Mouse (Mus musculus): ENCODE measurements at regions not wholly inside any gene's neighbourhood (a gene's known extent, or its start where the extent isn't known, plus 50 kb on each side); places are given as distances from the start of the nearest gene placed in this dataset.

GRCm38 (mm10) chr1:128724433-128725091 is 132.5 kb upstream of the Cxcr4 start:
- Histone ChIP-seq H3K36me3 (replicated peaks) (no peaks in the 10 kb centered on the region), H3K27me3 (ENCODE audit: poor library complexity, severe bottlenecking) (no peaks in the 10 kb centered on the region), H3K9me3 (no peaks in the 10 kb centered on the region), H3K4me3 (no peak overlapping the region), H3K27ac (no peak overlapping the region), H3K4me1 (no peaks in the 10 kb centered on the region)
- 85% methylated on average over 6 of the region's 6 CpGs for WGBS
- no peak for DNase-seq (ENCODE audit: extremely low spot score, low spot score)

- Histone ChIP-seq H3K9me3 (no peaks in the 10 kb centered on the region), H3K4me1 (no peaks in the 10 kb centered on the region), H3K4me3 (no peak overlapping the region), H3K27me3 (ENCODE audit: poor library complexity, severe bottlenecking) (no peaks in the 10 kb centered on the region), H3K36me3 (replicated peaks) (no peaks in the 10 kb centered on the region), H3K27ac (no peak overlapping the region)
- 49% methylated on average over 3 of the region's 3 CpGs for WGBS
- no peak for DNase-seq (ENCODE audit: extremely low spot score, low spot score)
These were observed 131.8 kb upstream of the Cxcr4 start for GRCm38 (mm10) chr1:128723843-128724242.

- H3K4me3 ChIP-seq = no peak overlapping the region
- H3K9me3 ChIP-seq = no peaks in the 10 kb centered on the region
- H3K4me1 ChIP-seq = no peaks in the 10 kb centered on the region
- 82% methylated on average over 2 of the region's 2 CpGs for WGBS
- no peaks in the 10 kb centered on the region for H3K27me3 ChIP-seq (ENCODE audit: poor library complexity, severe bottlenecking)
- no peaks in the 10 kb centered on the region for H3K36me3 ChIP-seq (replicated peaks)
- no peak overlapping the region for H3K27ac ChIP-seq
- DNase-seq (ENCODE audit: extremely low spot score, low spot score) = no peak
These were observed 130.0 kb upstream of the Cxcr4 start for GRCm38 (mm10) chr1:128722061-128722471.

GRCm38 (mm10) chr1:128714843-128715242 is 122.8 kb upstream of the Cxcr4 start:
- H3K27ac ChIP-seq = no peak overlapping the region
- DNase-seq (ENCODE audit: extremely low spot score, low spot score) = no peak
- peaks cover 30% of the 10 kb centered on the region for H3K4me1 ChIP-seq
- H3K4me3 ChIP-seq = no peak overlapping the region
- H3K36me3 ChIP-seq (replicated peaks) = no peaks in the 10 kb centered on the region
- H3K27me3 ChIP-seq (ENCODE audit: poor library complexity, severe bottlenecking) = no peaks in the 10 kb centered on the region
- no peaks in the 10 kb centered on the region for H3K9me3 ChIP-seq
- WGBS = 75% methylated on average over 6 of the region's 6 CpGs

DNA sequence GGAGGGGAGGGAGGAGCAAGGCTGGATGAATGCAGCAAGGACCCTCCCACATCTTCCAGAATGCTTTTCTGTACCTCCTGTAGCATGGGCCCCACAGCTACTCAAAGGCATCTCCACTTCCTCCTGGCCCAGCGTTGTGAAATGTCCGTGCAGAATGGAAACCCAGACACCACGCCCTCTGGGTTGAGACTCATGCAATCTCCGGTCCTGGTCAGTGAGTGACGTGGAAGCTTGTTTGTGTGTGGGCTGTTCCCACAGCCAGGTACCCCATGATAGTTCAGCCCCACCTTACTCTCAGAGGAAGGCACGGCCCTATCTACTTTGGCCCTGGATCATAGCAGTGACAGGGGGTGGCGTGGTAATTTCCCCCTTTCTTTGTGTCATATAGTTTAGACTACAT is 120.8 kb upstream of the Cxcr4 start:
- peak overlapping the region; percentile 65 for H3K27ac ChIP-seq
- H3K4me3 ChIP-seq = no peak overlapping the region
- no peaks in the 10 kb centered on the region for H3K9me3 ChIP-seq
- 84% methylated on average over 7 of the region's 7 CpGs for WGBS
- DNase-seq (ENCODE audit: extremely low spot score, low spot score) = no peak
- H3K27me3 ChIP-seq (ENCODE audit: poor library complexity, severe bottlenecking) = no peaks in the 10 kb centered on the region
- H3K4me1 ChIP-seq = peaks cover 30% of the 10 kb centered on the region
- no peaks in the 10 kb centered on the region for H3K36me3 ChIP-seq (replicated peaks)

GRCm38 (mm10) chr1:128711121-128711520 is 119.0 kb upstream of the Cxcr4 start:
- no peaks in the 10 kb centered on the region for H3K36me3 ChIP-seq (replicated peaks)
- H3K4me1 ChIP-seq = peaks cover 30% of the 10 kb centered on the region
- no peak overlapping the region for H3K27ac ChIP-seq
- no peak for DNase-seq (ENCODE audit: extremely low spot score, low spot score)
- 89% methylated on average over 5 of the region's 5 CpGs for whole genome bisulfite sequencing
- no peaks in the 10 kb centered on the region for H3K27me3 ChIP-seq (ENCODE audit: poor library complexity, severe bottlenecking)
- H3K4me3 ChIP-seq = no peak overlapping the region
- H3K9me3 ChIP-seq = no peaks in the 10 kb centered on the region

- peaks cover 4% of the 10 kb centered on the region for H3K4me1 ChIP-seq
- H3K27ac ChIP-seq = no peak overlapping the region
- WGBS = 94% methylated on average over 6 of the region's 6 CpGs
- DNase-seq (ENCODE audit: extremely low spot score, low spot score) = no peak
- no peaks in the 10 kb centered on the region for H3K9me3 ChIP-seq
- no peaks in the 10 kb centered on the region for H3K36me3 ChIP-seq (replicated peaks)
- no peaks in the 10 kb centered on the region for H3K27me3 ChIP-seq (ENCODE audit: poor library complexity, severe bottlenecking)
- H3K4me3 ChIP-seq = no peak overlapping the region
These were observed 115.7 kb upstream of the Cxcr4 start for GRCm38 (mm10) chr1:128707747-128708146.

DNA sequence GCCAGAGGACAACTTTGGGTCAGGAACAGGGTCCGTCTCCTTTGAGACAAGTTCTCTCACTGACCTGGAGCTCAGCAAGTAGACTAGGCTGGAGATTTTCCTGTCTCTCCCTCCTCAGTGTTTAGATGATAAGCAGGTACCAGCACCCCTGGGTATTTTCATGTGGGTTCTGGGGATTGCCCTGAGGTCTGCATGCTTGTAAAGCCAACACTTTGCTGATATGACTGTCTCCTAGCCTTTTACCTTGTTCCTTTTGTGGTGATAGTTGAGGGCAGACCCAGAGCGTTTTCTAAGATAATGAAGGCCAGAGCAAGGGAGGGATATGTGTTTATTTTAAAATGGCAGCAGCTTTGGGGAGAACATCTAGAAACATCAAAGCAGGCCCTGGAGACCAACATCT is 114.1 kb upstream of the Cxcr4 start:
- no peaks in the 10 kb centered on the region for H3K4me1 ChIP-seq
- no peak for DNase-seq (ENCODE audit: extremely low spot score, low spot score)
- H3K4me3 ChIP-seq = no peak overlapping the region
- H3K27ac ChIP-seq = no peak overlapping the region
- no peaks in the 10 kb centered on the region for H3K36me3 ChIP-seq (replicated peaks)
- no peaks in the 10 kb centered on the region for H3K27me3 ChIP-seq (ENCODE audit: poor library complexity, severe bottlenecking)
- WGBS = 93% methylated on average over 2 of the region's 2 CpGs
- no peaks in the 10 kb centered on the region for H3K9me3 ChIP-seq

- no peaks in the 10 kb centered on the region for H3K36me3 ChIP-seq (replicated peaks)
- DNase-seq (ENCODE audit: extremely low spot score, low spot score) = no peak
- H3K4me1 ChIP-seq = no peaks in the 10 kb centered on the region
- H3K27ac ChIP-seq = no peak overlapping the region
- no peaks in the 10 kb centered on the region for H3K27me3 ChIP-seq (ENCODE audit: poor library complexity, severe bottlenecking)
- H3K4me3 ChIP-seq = no peak overlapping the region
- no peaks in the 10 kb centered on the region for H3K9me3 ChIP-seq
- 81% methylated on average over 3 of the region's 3 CpGs for WGBS
These were observed 113.0 kb upstream of the Cxcr4 start for GRCm38 (mm10) chr1:128705071-128705503.

- H3K4me3 ChIP-seq = no peak overlapping the region
- no peaks in the 10 kb centered on the region for H3K9me3 ChIP-seq
- H3K4me1 ChIP-seq = no peaks in the 10 kb centered on the region
- 66% methylated on average over 3 of the region's 3 CpGs for WGBS
- no peaks in the 10 kb centered on the region for H3K27me3 ChIP-seq (ENCODE audit: poor library complexity, severe bottlenecking)
- DNase-seq (ENCODE audit: extremely low spot score, low spot score) = no peak
- no peak overlapping the region for H3K27ac ChIP-seq
- no peaks in the 10 kb centered on the region for H3K36me3 ChIP-seq (replicated peaks)
These were observed 109.2 kb upstream of the Cxcr4 start for GRCm38 (mm10) chr1:128701326-128701725.

- DNase-seq (ENCODE audit: extremely low spot score, low spot score) = no peak
- Histone ChIP-seq H3K27ac (no peak overlapping the region), H3K4me3 (no peak overlapping the region), H3K36me3 (replicated peaks) (no peaks in the 10 kb centered on the region), H3K9me3 (no peaks in the 10 kb centered on the region), H3K4me1 (peaks cover 3% of the 10 kb centered on the region), H3K27me3 (ENCODE audit: poor library complexity, severe bottlenecking) (no peaks in the 10 kb centered on the region)
- WGBS = 87% methylated on average over 4 of the region's 4 CpGs
These were observed 105.9 kb upstream of the Cxcr4 start for GRCm38 (mm10) chr1:128697962-128698361.

- Histone ChIP-seq H3K36me3 (replicated peaks) (no peaks in the 10 kb centered on the region), H3K4me3 (no peak overlapping the region), H3K27ac (no peak overlapping the region), H3K4me1 (peaks cover 20% of the 10 kb centered on the region), H3K9me3 (no peaks in the 10 kb centered on the region), H3K27me3 (ENCODE audit: poor library complexity, severe bottlenecking) (no peaks in the 10 kb centered on the region)
- no peak for DNase-seq (ENCODE audit: extremely low spot score, low spot score)
- 89% methylated on average over 2 of the region's 2 CpGs for WGBS
These were observed 103.8 kb upstream of the Cxcr4 start for GRCm38 (mm10) chr1:128695936-128696335.

DNA sequence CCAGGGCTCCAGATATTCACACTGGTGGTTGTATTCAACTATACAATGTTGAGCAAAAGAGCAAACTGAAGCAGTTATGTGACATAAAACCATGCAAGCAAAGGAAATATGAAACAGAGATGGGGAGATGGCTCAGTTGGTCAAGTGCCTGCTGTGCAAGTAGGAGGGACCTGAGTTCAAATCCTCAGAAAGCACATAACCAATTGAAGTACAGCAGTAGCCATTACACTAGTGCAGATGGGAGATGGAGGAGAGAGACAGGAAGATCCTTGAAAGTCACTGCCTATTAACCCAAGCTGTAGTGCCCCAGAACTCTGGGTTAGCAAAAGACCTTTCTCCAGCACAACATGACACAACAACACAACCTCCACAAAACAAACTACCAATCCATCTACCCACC is 100.7 kb upstream of the Cxcr4 start:
- Histone ChIP-seq H3K36me3 (replicated peaks) (no peaks in the 10 kb centered on the region), H3K27me3 (ENCODE audit: poor library complexity, severe bottlenecking) (no peaks in the 10 kb centered on the region), H3K4me1 (peaks cover 34% of the 10 kb centered on the region), H3K4me3 (no peak overlapping the region), H3K9me3 (no peaks in the 10 kb centered on the region), H3K27ac (peak overlapping the region; percentile 13; the same call in 1 of the 2 replicates)
- no peak for DNase-seq (ENCODE audit: extremely low spot score, low spot score)

DNA sequence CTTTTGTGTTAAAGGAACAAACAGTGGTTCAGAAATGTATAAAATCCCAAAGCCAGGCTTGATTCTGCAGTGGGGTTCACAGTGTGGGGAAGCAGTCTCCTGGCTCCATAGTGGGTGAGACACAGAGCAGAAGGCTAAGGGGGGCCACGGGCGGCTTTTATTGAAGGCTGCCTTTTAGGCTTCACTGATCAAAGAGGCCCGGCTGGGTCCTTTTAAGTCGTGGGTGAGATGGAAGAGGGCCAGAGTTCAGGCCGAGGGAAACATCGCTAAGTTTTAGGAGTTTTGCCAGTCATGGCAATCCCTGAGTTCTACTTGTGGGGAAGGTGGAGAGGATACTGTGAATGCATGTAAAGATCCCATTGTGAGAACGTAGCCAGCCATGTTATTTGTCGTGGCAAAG is 100.2 kb upstream of the Cxcr4 start:
- Histone ChIP-seq H3K27ac (peak overlapping the region; percentile 71), H3K27me3 (ENCODE audit: poor library complexity, severe bottlenecking) (no peaks in the 10 kb centered on the region), H3K36me3 (replicated peaks) (no peaks in the 10 kb centered on the region), H3K9me3 (no peaks in the 10 kb centered on the region), H3K4me1 (peaks cover 39% of the 10 kb centered on the region), H3K4me3 (no peak overlapping the region)
- DNase-seq (ENCODE audit: extremely low spot score, low spot score) = peak; percentile 45
- WGBS = 15% methylated on average over 8 of the region's 8 CpGs
